In the genomic region with DNA sequence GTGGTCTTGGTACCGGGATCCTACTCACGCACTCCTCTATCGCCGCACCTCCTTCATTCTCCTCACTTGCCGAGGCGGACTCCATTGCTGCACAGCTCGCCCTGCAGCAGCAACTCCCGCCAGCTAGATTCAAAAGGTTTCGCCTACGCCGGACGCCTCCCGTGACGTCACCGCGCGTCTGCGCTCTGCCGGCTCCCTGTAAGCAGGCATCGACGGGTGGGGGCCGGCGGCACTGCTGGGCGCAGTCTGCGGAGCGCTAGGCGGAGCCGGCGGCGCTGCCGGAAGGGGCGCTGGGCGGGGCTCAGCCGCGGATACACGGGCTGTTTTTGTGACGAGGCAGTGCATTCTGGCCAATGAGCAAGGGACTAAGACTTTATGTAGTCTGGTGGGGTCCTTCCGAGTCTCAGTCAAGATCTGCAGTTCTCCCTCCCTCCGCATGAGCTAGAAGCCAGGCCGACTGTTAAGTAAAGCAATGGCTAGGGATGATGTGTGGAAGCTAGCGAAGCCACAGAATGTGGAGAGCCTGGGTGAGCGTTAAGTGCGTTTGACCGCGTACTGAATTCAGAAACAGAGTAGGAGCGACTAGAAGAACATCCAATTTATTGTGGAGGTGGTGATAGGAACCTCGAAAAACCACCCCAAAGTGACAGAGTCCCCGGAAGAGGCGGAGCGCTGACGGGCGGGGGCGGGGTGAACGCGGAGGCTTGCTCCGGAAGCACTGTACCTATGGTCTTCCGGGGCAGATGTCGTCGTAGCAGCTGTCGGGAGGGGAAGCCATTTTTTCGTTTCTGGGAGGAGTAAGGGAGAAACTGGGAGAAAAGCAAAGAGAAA, we compare ENCODE assay signal across 8 mouse cellular contexts. TPM values are rescaled to one million over a fixed set of nuclear protein-coding genes. Genes with fewer than 3 reads are reported as not detected.
DNase-seq lines count a peak whose midpoint lies in the region; ATAC-seq lines count a peak whose summit lies in the region.

A gene (minus strand): TSS at position 248 of the 831 bp plus-strand sequence.
A gene (plus strand): TSS at position 593 of the 831 bp plus-strand sequence.

- peak within 1 kb of the TSS; percentile 100 for H3K27ac ChIP-seq in heart, embryonic 14.5 days (replicated peaks in 1 of 2; ENCODE audit: control insufficient read depth in 1 of 2, insufficient read depth in 1 of 2, low read depth in 2 of 2, low read length in 2 of 2)
- peak within 1 kb of the TSS; percentile 100 for H3K27ac ChIP-seq in liver, embryonic 13.5 days
- H3K27ac ChIP-seq in stomach, embryonic 16.5 days (ENCODE audit: low read length), result peak within 1 kb of the TSS; percentile 100

- H3K9ac ChIP-seq in heart, embryonic 14.5 days (ENCODE audit: low read length), result peak within 1 kb of the TSS; percentile 90
- peak within 1 kb of the TSS; percentile 83 for H3K9ac ChIP-seq in liver, embryonic 13.5 days
- H3K9ac ChIP-seq in stomach, embryonic 16.5 days (ENCODE audit: low read length), result peak within 1 kb of the TSS; percentile 77

- no peaks in the 10 kb centered on the region for H3K9me3 ChIP-seq in heart, embryonic 14.5 days (ENCODE audit: control insufficient read depth, low read length)
- H3K9me3 ChIP-seq in liver, embryonic 13.5 days (replicated peaks), result no peaks in the 10 kb centered on the region
- no peaks in the 10 kb centered on the region for H3K9me3 ChIP-seq in stomach, embryonic 16.5 days (replicated peaks; ENCODE audit: control insufficient read depth, low read length)

- peak; percentile 90 for ATAC-seq in CD4-positive, CD25-positive, alpha-beta regulatory T cell, adult 4 months
- peak; percentile 99 for ATAC-seq in heart, embryonic 14.5 days (ENCODE audit: insufficient number of reproducible peaks, insufficient read depth, low FRiP score, low read depth)
- peak; percentile 97 for ATAC-seq in liver, embryonic 13.5 days (ENCODE audit: low read depth)
- ATAC-seq in stomach, embryonic 16.5 days (ENCODE audit: insufficient read depth, low FRiP score), result peak; percentile 99

- peak; percentile 93 for DNase-seq in c-Kit-negative CD71-positive TER-119-positive erythroid progenitor cells, embryonic 14.5 days (ENCODE audit: low read depth, low spot score)
- peak; percentile 96 for DNase-seq in fibroblast of lung, adult 2 months (ENCODE audit: low read depth)
- DNase-seq in kidney, postnatal 14 days, result peak; percentile 99
- peak; percentile 96 for DNase-seq in liver, embryonic 13.5 days
- DNase-seq in neural tube, embryonic 10.5 days (ENCODE audit: extremely low spot score, low spot score), result peak; percentile 94

- H3K36me3 ChIP-seq in heart, embryonic 14.5 days (ENCODE audit: control insufficient read depth, insufficient read depth, low read length), result peaks cover 4% of the 10 kb centered on the region
- H3K36me3 ChIP-seq in liver, embryonic 13.5 days, result peaks cover 6% of the 10 kb centered on the region; the same call in 1 of the 2 replicates
- 0 out of 2 replicates have a peak, but pooled peaks cover 5% of the 10 kb centered on the region for H3K36me3 ChIP-seq in stomach, embryonic 16.5 days (ENCODE audit: control insufficient read depth, insufficient read depth, low read length)

- H3K4me1 ChIP-seq in heart, embryonic 14.5 days (ENCODE audit: control insufficient read depth in 2 of 2, insufficient read depth in 2 of 2, low read length in 2 of 2), result peaks cover 2 to 20% of the 10 kb centered on the region in 2 experiments; a peak in 3 of 4 replicates
- peaks cover 42% of the 10 kb centered on the region for H3K4me1 ChIP-seq in liver, embryonic 13.5 days (replicated peaks)
- H3K4me1 ChIP-seq in stomach, embryonic 16.5 days (ENCODE audit: control insufficient read depth, insufficient read depth, low read length), result peaks cover 20% of the 10 kb centered on the region

- no peaks in the 10 kb centered on the region for H3K27me3 ChIP-seq in heart, embryonic 14.5 days (ENCODE audit: control insufficient read depth, insufficient read depth, low read length)
- H3K27me3 ChIP-seq in liver, embryonic 13.5 days, result no peaks in the 10 kb centered on the region
- H3K27me3 ChIP-seq in stomach, embryonic 16.5 days (ENCODE audit: control insufficient read depth, insufficient read depth, low read length), result no peaks in the 10 kb centered on the region

- under 1% methylated on average over 61 of the region's 61 CpGs for WGBS in heart, embryonic 14.5 days
- WGBS in liver, embryonic 13.5 days (ENCODE audit: insufficient replicate concordance), result under 1% methylated on average over 61 of the region's 61 CpGs
- WGBS in stomach, embryonic 16.5 days, result under 1% methylated on average over 61 of the region's 61 CpGs

- peak within 1 kb of the TSS; percentile 88 for H3K4me2 ChIP-seq in heart, embryonic 14.5 days (ENCODE audit: low read length)
- peak within 1 kb of the TSS; percentile 73 for H3K4me2 ChIP-seq in liver, embryonic 13.5 days
- H3K4me2 ChIP-seq in stomach, embryonic 16.5 days (ENCODE audit: low read depth, low read length), result peak within 1 kb of the TSS; percentile 89

- H3K4me3 ChIP-seq in heart, embryonic 14.5 days (ENCODE audit: control insufficient read depth in 1 of 2, insufficient read depth in 1 of 2, low read depth in 1 of 2, low read length in 2 of 2), result peak within 1 kb of the TSS; percentile 91 to 96
- peak within 1 kb of the TSS; percentile 82 for H3K4me3 ChIP-seq in liver, embryonic 13.5 days (replicated peaks)
- H3K4me3 ChIP-seq in stomach, embryonic 16.5 days (replicated peaks; ENCODE audit: low read length), result peak within 1 kb of the TSS; percentile 65

RNA-seq across cellular contexts. Expression of the first gene that starts in this region (rescaled TPM):
- polyA plus RNA-seq in CD4-positive, CD25-positive, alpha-beta regulatory T cell, adult 4 months (2017; shearing (Covaris generic)), result 1 to 10 TPM; 1.5 to 2.8 TPM
- 8.6 and 11.2 TPM in 2 replicates for polyA plus RNA-seq in heart, embryonic 14.5 days (2014; fragmentation: Nextera tagmentation; extraction: Ambion mirVana)
- polyA plus RNA-seq in liver, embryonic 13.5 days (2015; fragmentation: Nextera tagmentation; extraction: Ambion mirVana), result 8.3 and 8.5 TPM in 2 replicates
- 8.2 and 10.1 TPM in 2 replicates for polyA plus RNA-seq in stomach, embryonic 16.5 days (2015; fragmentation: Nextera tagmentation; extraction: Ambion mirVana)

RNA-seq across cellular contexts. Expression of the second gene that starts in this region (rescaled TPM):
- 100 to 1,000 TPM; 139 to 141 TPM for polyA plus RNA-seq in CD4-positive, CD25-positive, alpha-beta regulatory T cell, adult 4 months (2017; shearing (Covaris generic))
- 50.6 and 58.3 TPM in 2 replicates for polyA plus RNA-seq in heart, embryonic 14.5 days (2014; fragmentation: Nextera tagmentation; extraction: Ambion mirVana)
- 39.5 and 53.0 TPM in 2 replicates for polyA plus RNA-seq in liver, embryonic 13.5 days (2015; fragmentation: Nextera tagmentation; extraction: Ambion mirVana)
- polyA plus RNA-seq in stomach, embryonic 16.5 days (2015; fragmentation: Nextera tagmentation; extraction: Ambion mirVana), result 72.1 and 73.4 TPM in 2 replicates

Comparison
In these comparisons a context has a peak if more than half of its experiments do, and no peak if none do; other contexts are left out.
1. Peak in every context shown above with its lines: DNase-seq, ATAC-seq, H3K4me3 ChIP-seq and H3K27ac ChIP-seq.